Mouse (Mus musculus): ENCODE measurements around the gene H2-Eb1.
"Not testable (repeated sequence)": the region's sequence is repeated elsewhere in the genome, so short reads cannot be mapped to it uniquely, and the experiment has no call there.

H2-Eb1 gene

GRCm38 (mm10) chr17:34292570-34292969 lies 13.1 kb upstream of the H2-Eb1 start:
- no peak for DNase-seq

GRCm38 (mm10) chr17:34293533-34293932 lies 12.1 kb upstream of the H2-Eb1 start:
- DNase-seq = no peak

GRCm38 (mm10) chr17:34294249-34294648 lies 11.4 kb upstream of the H2-Eb1 start:
- DNase-seq = no peak

- no peak for DNase-seq
Observed at GRCm38 (mm10) chr17:34295307-34295706, 10.4 kb upstream of the H2-Eb1 start.

- DNase-seq = peak in 1 of 2 experiments; percentile 12
Observed at GRCm38 (mm10) chr17:34295891-34296794, 9.5 kb upstream of the H2-Eb1 start.

GRCm38 (mm10) chr17:34299356-34299755 lies 6.3 kb upstream of the H2-Eb1 start:
- no peak for DNase-seq

- no peak for DNase-seq
Observed at GRCm38 (mm10) chr17:34300071-34300470, 5.6 kb upstream of the H2-Eb1 start.

GRCm38 (mm10) chr17:34300691-34301566 lies 4.7 kb upstream of the H2-Eb1 start:
- no peak for DNase-seq

GRCm38 (mm10) chr17:34301670-34302190 lies 3.9 kb upstream of the H2-Eb1 start:
- DNase-seq = no peak

- no peak for DNase-seq
Observed at GRCm38 (mm10) chr17:34303789-34304188, 1.9 kb upstream of the H2-Eb1 start.

- peak; percentile 26 to 35 for DNase-seq
Observed at GRCm38 (mm10) chr17:34304751-34305150, 916 bp upstream of the H2-Eb1 start.

GRCm38 (mm10) chr17:34306407-34306806 lies 740 bp downstream of the H2-Eb1 start:
- DNase-seq = no peak

GRCm38 (mm10) chr17:34307216-34307615 lies 1.5 kb downstream of the H2-Eb1 start:
- DNase-seq = no peak

- no peak for DNase-seq
Observed at GRCm38 (mm10) chr17:34308161-34308560, 2.5 kb downstream of the H2-Eb1 start.

GRCm38 (mm10) chr17:34309225-34309624 lies 3.6 kb downstream of the H2-Eb1 start:
- DNase-seq = no peak

GRCm38 (mm10) chr17:34309683-34310385 lies 4.2 kb downstream of the H2-Eb1 start:
- peak; percentile 46 to 60 for DNase-seq

GRCm38 (mm10) chr17:34310526-34310925 lies 4.9 kb downstream of the H2-Eb1 start:
- DNase-seq = not testable (repeated sequence)

GRCm38 (mm10) chr17:34312185-34312584 lies 6.5 kb downstream of the H2-Eb1 start:
- DNase-seq = no peak

GRCm38 (mm10) chr17:34313393-34313792 lies 7.7 kb downstream of the H2-Eb1 start:
- DNase-seq = peak; percentile 60 to 63

- DNase-seq = no peak
Observed at GRCm38 (mm10) chr17:34314286-34314685, 8.6 kb downstream of the H2-Eb1 start.

GRCm38 (mm10) chr17:34315512-34315911 lies 9.8 kb downstream of the H2-Eb1 start:
- DNase-seq = no peak

- DNase-seq = no peak
Observed at GRCm38 (mm10) chr17:34316697-34317096, 11.0 kb downstream of the H2-Eb1 start.

GRCm38 (mm10) chr17:34317275-34317674 lies 11.6 kb downstream of the H2-Eb1 start:
- no peak for DNase-seq
